ENCODE assay signal across 37 mouse cellular contexts in the genomic region with DNA sequence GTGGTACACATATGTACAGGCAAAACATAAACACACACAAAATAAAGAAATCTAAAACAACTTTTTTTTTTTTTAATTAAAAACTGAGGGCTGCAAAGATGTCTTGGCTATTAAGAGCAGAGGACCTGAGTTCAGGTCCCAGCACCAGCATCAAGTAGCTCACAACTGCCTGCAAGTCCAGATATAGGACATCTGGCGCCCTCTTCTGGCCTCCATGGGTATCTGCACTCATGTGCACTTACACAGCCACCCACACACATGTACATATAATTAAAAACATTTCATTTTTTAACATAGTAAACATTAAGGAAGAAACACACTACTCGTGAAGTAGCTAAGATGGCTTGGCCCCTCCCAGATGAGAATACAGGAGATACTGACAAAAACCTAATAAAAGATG. TPM values are rescaled to one million over a fixed set of nuclear protein-coding genes. Genes with fewer than 3 reads are reported as not detected.
DNase-seq lines count a peak whose midpoint lies in the region; ATAC-seq and TF ChIP-seq lines count a peak whose summit lies in the region.
"Had no signal": no experiment of that assay in that cellular context is flagged by ENCODE, and none has a peak within 500 bp of the region (broad histone marks: within the 10 kb centered on the region; RNA-seq: fewer than 3 reads in every experiment).

No protein-coding gene starts in this region.

- TF ChIP-seq POLR2A in ES-Bruce4 (IDR thresholded peaks at IDR 0.05; ENCODE audit: insufficient read depth, low read length): no peak
- no peak for TF ChIP-seq POLR2A in bone marrow, adult 2 months (IDR thresholded peaks at IDR 0.05; ENCODE audit: borderline replicate concordance, control insufficient read depth, low read depth, low read length)

- WGBS in kidney, postnatal 0 days: 82% methylated on average over 2 of the region's 2 CpGs
- 72% methylated on average over 2 of the region's 2 CpGs for WGBS in lung, embryonic 14.5 days
- WGBS in bone marrow, adult 2 months: 68% methylated on average over 2 of the region's 2 CpGs

- no peak overlapping the region for H3K4me3 ChIP-seq in kidney, postnatal 0 days (replicated peaks; ENCODE audit: low read depth, low read length)
- H3K4me3 ChIP-seq in lung, embryonic 14.5 days (ENCODE audit: low read depth, low read length): no peak overlapping the region
- no peak overlapping the region for H3K4me3 ChIP-seq in ES-Bruce4 (ENCODE audit: low read depth, low read length)
- no peak overlapping the region for H3K4me3 ChIP-seq in bone marrow, adult 2 months (replicated peaks; ENCODE audit: control insufficient read depth, low read depth, low read length)
- H3K4me3 ChIP-seq: erythroblast, embryonic 14.5 days; gastrocnemius, adult 2 months; heart, adult 2 months; heart, embryonic 12.5 days; hindbrain, embryonic 13.5 days; limb, embryonic 10.5 days; limb, embryonic 15.5 days; midbrain, embryonic 12.5 days; neural tube, embryonic 15.5 days; stomach, embryonic 15.5 days had no signal

- H3K9ac ChIP-seq in kidney, postnatal 0 days (ENCODE audit: low read depth, low read length): no peak overlapping the region
- H3K9ac ChIP-seq in lung, embryonic 14.5 days: no peak overlapping the region
- H3K9ac ChIP-seq in ES-Bruce4 (ENCODE audit: low read depth, poor library complexity, severe bottlenecking): no peak overlapping the region
- H3K9ac ChIP-seq: heart, embryonic 12.5 days; hindbrain, embryonic 13.5 days; limb, embryonic 15.5 days; midbrain, embryonic 12.5 days; neural tube, embryonic 15.5 days; stomach, embryonic 15.5 days had no signal

- intact Hi-C loops in left cerebral cortex, postnatal 36 days (cut with DNase I): no loop called here

- no peak overlapping the region for H3K27ac ChIP-seq in kidney, postnatal 0 days
- H3K27ac ChIP-seq in lung, embryonic 14.5 days (ENCODE audit: low read depth): no peak overlapping the region
- H3K27ac ChIP-seq in ES-Bruce4 (ENCODE audit: insufficient read depth, low read length): no peak overlapping the region
- no peak overlapping the region for H3K27ac ChIP-seq in bone marrow, adult 2 months (ENCODE audit: control insufficient read depth, insufficient read depth, low read depth, low read length, poor library complexity)
- H3K27ac ChIP-seq: gastrocnemius, adult 2 months; heart, adult 2 months; hindbrain, embryonic 13.5 days; limb, embryonic 10.5 days; limb, embryonic 15.5 days; midbrain, embryonic 12.5 days; neural tube, embryonic 15.5 days; stomach, embryonic 15.5 days had no signal

- H3K4me1 ChIP-seq in kidney, postnatal 0 days (replicated peaks; ENCODE audit: insufficient read depth, low read length): no peaks in the 10 kb centered on the region
- no peaks in the 10 kb centered on the region for H3K4me1 ChIP-seq in lung, embryonic 14.5 days (ENCODE audit: insufficient read depth)
- peaks cover 4% of the 10 kb centered on the region for H3K4me1 ChIP-seq in ES-Bruce4 (ENCODE audit: control insufficient read depth, insufficient read depth, low read length)
- no peaks in the 10 kb centered on the region for H3K4me1 ChIP-seq in bone marrow, adult 2 months (ENCODE audit: control insufficient read depth, insufficient read depth, low read length)
- H3K4me1 ChIP-seq: heart, embryonic 12.5 days; hindbrain, embryonic 13.5 days; limb, embryonic 10.5 days; limb, embryonic 15.5 days; midbrain, embryonic 12.5 days; neural tube, embryonic 15.5 days; stomach, embryonic 15.5 days had no signal

- no peak for TF ChIP-seq EP300 in ES-Bruce4 (IDR thresholded peaks at IDR 0.05; ENCODE audit: insufficient read depth, low read depth, low read length)

- DNase-seq in kidney, postnatal 0 days (ENCODE audit: low spot score): no peak
- no peak for DNase-seq in kidney, postnatal 25 days
- DNase-seq in lung, embryonic 14.5 days: no peak
- DNase-seq in lung, postnatal 36 days: no peak
- no peak for DNase-seq in left cerebral cortex, postnatal 36 days (ENCODE audit: low spot score in 2 of 2)
- DNase-seq in yolk sac, embryonic 10.5 days (ENCODE audit: low spot score): no peak
- DNase-seq: adrenal gland, postnatal 14 days; cerebellum, adult 2 months; cerebellum, postnatal 14 days; gastrocnemius, adult 2 months; heart, adult 2 months; heart, postnatal 4 days; kidney, adult 8-10 months; kidney, postnatal 14 days; lung, adult 2 months; lung, postnatal 14 days; retina, postnatal 1 day; right cerebral cortex, postnatal 14 days; thymus, adult 2 months; thymus, postnatal 36 days had no signal

- no peak for ATAC-seq in kidney, postnatal 0 days (replicated peaks; ENCODE audit: low FRiP score, low read depth)
- ATAC-seq in lung, embryonic 14.5 days (ENCODE audit: insufficient read depth): no peak
- ATAC-seq: CD4-positive, CD25-positive, alpha-beta regulatory T cell, adult 4 months; forebrain, embryonic 16.5 days; inflammation-experienced regulatory T-cells, adult 6 months; Patski had no signal

- H3K36me3 ChIP-seq in kidney, postnatal 0 days (ENCODE audit: insufficient read depth, low read length): no peaks in the 10 kb centered on the region
- H3K36me3 ChIP-seq in lung, embryonic 14.5 days (ENCODE audit: insufficient read depth): no peaks in the 10 kb centered on the region
- peaks cover 16% of the 10 kb centered on the region; the same call in 1 of the 2 replicates for H3K36me3 ChIP-seq in ES-Bruce4 (ENCODE audit: control insufficient read depth, insufficient read depth, low read length, poor library complexity, severe bottlenecking)
- H3K36me3 ChIP-seq: G1E; heart, embryonic 12.5 days; hindbrain, embryonic 13.5 days; limb, embryonic 15.5 days; stomach, embryonic 15.5 days had no signal

- no peaks in the 10 kb centered on the region for H3K9me3 ChIP-seq in kidney, postnatal 0 days (replicated peaks; ENCODE audit: low read length)
- no peaks in the 10 kb centered on the region for H3K9me3 ChIP-seq in lung, embryonic 14.5 days (ENCODE audit: low read depth, low read length)
- H3K9me3 ChIP-seq in ES-Bruce4 (replicated peaks; ENCODE audit: control insufficient read depth, insufficient read depth, low read length, poor library complexity, severe bottlenecking): peaks cover 10% of the 10 kb centered on the region
- H3K9me3 ChIP-seq: limb, embryonic 10.5 days; limb, embryonic 15.5 days; neural tube, embryonic 15.5 days; stomach, embryonic 15.5 days had no signal

- 0 out of 2 replicates have a peak, but pooled peaks have one; percentile 11 for TF ChIP-seq CTCF in kidney, postnatal 0 days (IDR thresholded peaks at IDR 0.05; ENCODE audit: low read depth)
- peak; percentile 22 for TF ChIP-seq CTCF in lung, embryonic 14.5 days (IDR thresholded peaks at IDR 0.05; ENCODE audit: low read depth)
- peak; percentile 20 for TF ChIP-seq CTCF in ES-Bruce4 (IDR thresholded peaks at IDR 0.05; ENCODE audit: low read depth, low read length)
- TF ChIP-seq CTCF in bone marrow, adult 2 months (IDR thresholded peaks at IDR 0.05; ENCODE audit: control insufficient read depth, insufficient read depth, low read length): 0 out of 2 replicates have a peak, but pooled peaks have one; percentile 13

- H3K4me2 ChIP-seq in kidney, postnatal 0 days (ENCODE audit: low read length): no peak overlapping the region
- H3K4me2 ChIP-seq in lung, embryonic 14.5 days: no peak overlapping the region
- H3K4me2 ChIP-seq: heart, embryonic 12.5 days; hindbrain, embryonic 13.5 days; limb, embryonic 15.5 days; midbrain, embryonic 12.5 days; neural tube, embryonic 15.5 days; stomach, embryonic 15.5 days had no signal

- no peaks in the 10 kb centered on the region for H3K27me3 ChIP-seq in kidney, postnatal 0 days (ENCODE audit: insufficient read depth, low read length)
- H3K27me3 ChIP-seq in lung, embryonic 14.5 days (ENCODE audit: insufficient read depth, low read length): no peaks in the 10 kb centered on the region
- no peaks in the 10 kb centered on the region for H3K27me3 ChIP-seq in ES-Bruce4 (ENCODE audit: control insufficient read depth, insufficient read depth, low read length, poor library complexity, severe bottlenecking)
- H3K27me3 ChIP-seq: heart, embryonic 12.5 days; hindbrain, embryonic 13.5 days; limb, embryonic 15.5 days; midbrain, embryonic 12.5 days; neural tube, embryonic 15.5 days; Patski; stomach, embryonic 15.5 days had no signal

RNA-seq across cellular contexts. Expression of gene Slc15a4, which starts 25.6 kb away (rescaled TPM):
- 15.4 and 16.2 TPM in 2 replicates for polyA plus RNA-seq in kidney, postnatal 0 days (2015; fragmentation: Nextera tagmentation; extraction: Ambion mirVana)
- 22.3 and 23.0 TPM in 2 replicates for polyA plus RNA-seq in lung, embryonic 14.5 days (2014; fragmentation: Nextera tagmentation; extraction: Ambion mirVana)
- 18.5 and 19.5 TPM in 2 replicates for polyA plus RNA-seq in ES-Bruce4 (2011; ENCODE audit: insufficient read depth, insufficient read length, low read depth, missing spikeins)
- polyA plus RNA-seq in bone marrow, adult 2 months (2011; ENCODE audit: insufficient read depth, insufficient read length, low replicate concordance, missing spikeins): 16.6 and 30.1 TPM in 2 replicates
- total RNA-seq in left cerebral cortex, postnatal 36 days (2021): 10 to 100 TPM; 18.5 to 26.2 TPM

RNA-seq across cellular contexts. Expression of gene Glt1d1, which starts 26.2 kb away (rescaled TPM):
- 0.29 and 0.46 TPM in 2 replicates for polyA plus RNA-seq in kidney, postnatal 0 days (2015; fragmentation: Nextera tagmentation; extraction: Ambion mirVana)
- polyA plus RNA-seq in lung, embryonic 14.5 days (2014; fragmentation: Nextera tagmentation; extraction: Ambion mirVana): 0.18 and 0.64 TPM in 2 replicates
- 22.8 and 25.5 TPM in 2 replicates for polyA plus RNA-seq in ES-Bruce4 (2011; ENCODE audit: insufficient read depth, insufficient read length, low read depth, missing spikeins)
- 1.8 and 4.8 TPM in 2 replicates for polyA plus RNA-seq in bone marrow, adult 2 months (2011; ENCODE audit: insufficient read depth, insufficient read length, low replicate concordance, missing spikeins)
- total RNA-seq in left cerebral cortex, postnatal 36 days (2021): 10 to 100 TPM; 22.8 to 25.0 TPM
- total RNA-seq: gastrocnemius, adult 2 months; gastrocnemius, postnatal 4 days; heart, adult 2 months; heart, postnatal 4 days had no signal
- polyA plus RNA-seq: CD4-positive, CD25-positive, alpha-beta regulatory T cell, adult 4 months; erythroblast, embryonic 14.5 days; G1E; heart, adult 2 months; heart, embryonic 12.5 days; heart, postnatal 0 days; inflammation-experienced regulatory T-cells, adult 6 months had no signal
